Mouse (Mus musculus) bone marrow macrophage, adult 2 months (primary cell): ENCODE data around the gene Sh3bgrl.

Experiments
- CTCF ChIP-seq: IDR thresholded peaks from 2 replicates; pipeline ENCODE4 v1.5.1; 2012; ENCODE audit warnings: low read depth, mild to moderate bottlenecking, low read length, moderate library complexity
- POLR2A ChIP-seq: IDR thresholded peaks from 2 replicates; pipeline ENCODE4 v1.6.1; 2012; ENCODE audit warnings: mild to moderate bottlenecking, low read depth, low read length, borderline replicate concordance

GRCm38 (mm10) chrX:109151228-109151627 lies 56.1 kb downstream of the Sh3bgrl start:
- no peak for TF ChIP-seq CTCF
- TF ChIP-seq POLR2A: no peak
